Mouse (Mus musculus): ENCODE measurements around the gene Grhpr. TPM values are rescaled to one million over a fixed set of nuclear protein-coding genes. Genes with fewer than 3 reads are reported as not detected.

The Grhpr gene
- polyA plus RNA-seq (2012; rRNA removed): 23.1 and 29.6 TPM in 2 replicates

GRCm38 (mm10) chr4:44981280-44981973 is at the start of gene Grhpr:
Grhpr (plus strand) TSS chr4:44981395.

GRCm38 (mm10) chr4:45012105-45012975 is 31.1 kb downstream of the Grhpr start, which contains the start of gene Zbtb5:
Zbtb5 (minus strand) TSS chr4:45012412.

GRCm38 (mm10) chr4:45018452-45018980 is 37.3 kb downstream of the Grhpr start, which contains the start of gene Polr1e:
Polr1e (plus strand) TSS chr4:45018583.

Other genes starting within 250 kb of the Grhpr start
- gene Zcchc7, start 225.5 kb upstream of the Grhpr start, polyA plus RNA-seq (2012; rRNA removed): 26.1 and 33.5 TPM in 2 replicates
- 26.5 and 27.0 TPM in 2 replicates for gene Zbtb5, start 31.0 kb downstream of the Grhpr start, polyA plus RNA-seq (2012; rRNA removed)
- gene Polr1e, start 37.2 kb downstream of the Grhpr start, polyA plus RNA-seq (2012; rRNA removed): 30.9 and 31.9 TPM in 2 replicates
- 13.3 and 18.0 TPM in 2 replicates for gene Fbxo10, start 103.2 kb downstream of the Grhpr start, polyA plus RNA-seq (2012; rRNA removed)
- gene Tomm5, start 126.7 kb downstream of the Grhpr start, polyA plus RNA-seq (2012; rRNA removed): 152 and 164 TPM in 2 replicates
- 1.4 and 2.9 TPM in 2 replicates for gene Frmpd1, start 203.5 kb downstream of the Grhpr start, polyA plus RNA-seq (2012; rRNA removed)

All from central nervous system, embryonic 11.5 days (tissue).